ENCODE assay signal across 11 mouse cellular contexts in the genomic region with DNA sequence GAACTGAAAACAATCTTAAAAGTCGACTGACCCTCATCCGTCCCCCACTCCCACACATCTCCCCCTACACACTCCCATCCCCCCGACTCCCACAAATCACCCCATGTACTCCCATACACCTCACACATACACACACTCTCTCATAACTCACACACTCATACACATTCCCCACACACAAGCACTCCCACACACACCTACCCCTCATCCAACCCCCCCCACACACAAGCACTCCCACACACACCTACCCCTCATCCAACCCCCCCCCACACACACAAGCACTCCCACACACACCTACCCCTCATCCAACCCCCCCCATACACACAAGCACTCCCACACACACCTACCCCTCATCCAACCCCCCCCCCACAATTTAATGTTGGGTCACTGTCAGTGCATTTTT. TPM values are rescaled to one million over a fixed set of nuclear protein-coding genes. Genes with fewer than 3 reads are reported as not detected.
DNase-seq lines count a peak whose midpoint lies in the region; ATAC-seq lines count a peak whose summit lies in the region.
"Had no signal": no experiment of that assay in that cellular context is flagged by ENCODE, and none has a peak within 500 bp of the region (broad histone marks: within the 10 kb centered on the region; RNA-seq: fewer than 3 reads in every experiment).

No protein-coding gene starts in this region.

- DNase-seq in limb, embryonic 11.5 days (ENCODE audit: low spot score): no peak
- no peak for DNase-seq in limb, embryonic 10.5 days (ENCODE audit: low spot score)
- no peak for DNase-seq in forebrain, embryonic 14.5 days (ENCODE audit: low spot score)
- DNase-seq in left cerebral cortex, postnatal 10 days (ENCODE audit: extremely low spot score in 1 of 2, low spot score in 2 of 2): no peak
- DNase-seq in embryo, embryonic 11 days: no peak
- DNase-seq: heart, adult 18-20 months; lung, embryonic 14.5 days had no signal

- intact Hi-C loops in left cerebral cortex, postnatal 10 days (cut with DNase I): no loop called here

- no peaks in the 10 kb centered on the region for H3K9me3 ChIP-seq in limb, embryonic 11.5 days (ENCODE audit: control insufficient read depth, low read length)
- no peaks in the 10 kb centered on the region for H3K9me3 ChIP-seq in limb, embryonic 10.5 days (replicated peaks)
- no peaks in the 10 kb centered on the region for H3K9me3 ChIP-seq in forebrain, embryonic 14.5 days (replicated peaks; ENCODE audit: control insufficient read depth, low read length)
- no peaks in the 10 kb centered on the region for H3K9me3 ChIP-seq in limb, embryonic 15.5 days
- H3K9me3 ChIP-seq: G1E had no signal

- H3K36me3 ChIP-seq in limb, embryonic 11.5 days (ENCODE audit: control insufficient read depth, insufficient read depth, low read length): peaks cover 3% of the 10 kb centered on the region; the same call in 1 of the 2 replicates
- peaks cover 87% of the 10 kb centered on the region for H3K36me3 ChIP-seq in limb, embryonic 10.5 days
- H3K36me3 ChIP-seq in forebrain, embryonic 14.5 days (ENCODE audit: control insufficient read depth, insufficient read depth, low read length): peaks cover 39% of the 10 kb centered on the region
- peaks cover 36% of the 10 kb centered on the region for H3K36me3 ChIP-seq in limb, embryonic 15.5 days

- peak; percentile 73 for ATAC-seq in limb, embryonic 11.5 days (ENCODE audit: insufficient number of reproducible peaks, low FRiP score, low TSS enrichment, low read depth)
- ATAC-seq in forebrain, embryonic 14.5 days: 0 out of 2 replicates have a peak, but pooled peaks have one; percentile 18
- ATAC-seq in limb, embryonic 15.5 days (ENCODE audit: insufficient number of reproducible peaks, low FRiP score, low TSS enrichment, low read depth): 0 out of 2 replicates have a peak, but pooled peaks have one; percentile 55
- ATAC-seq in neutrophil, adult 5-6 weeks (ENCODE audit: extremely low read depth, insufficient number of reproducible peaks, low FRiP score, poor library complexity, severe bottlenecking): 0 out of 2 replicates have a peak, but pooled peaks have one; percentile 30
- ATAC-seq: inflammation-experienced regulatory T-cells, adult 6 months had no signal

- no peak overlapping the region for H3K4me2 ChIP-seq in limb, embryonic 11.5 days (ENCODE audit: low read depth, severe bottlenecking)
- no peak overlapping the region for H3K4me2 ChIP-seq in forebrain, embryonic 14.5 days (ENCODE audit: low read length)
- H3K4me2 ChIP-seq in limb, embryonic 15.5 days: no peak overlapping the region
- H3K4me2 ChIP-seq: lung, embryonic 14.5 days had no signal

- H3K4me1 ChIP-seq in limb, embryonic 11.5 days (ENCODE audit: control insufficient read depth, insufficient read depth, low read length): no peaks in the 10 kb centered on the region
- no peaks in the 10 kb centered on the region for H3K4me1 ChIP-seq in limb, embryonic 10.5 days
- H3K4me1 ChIP-seq in forebrain, embryonic 14.5 days (ENCODE audit: control insufficient read depth, insufficient read depth, low read length): no peaks in the 10 kb centered on the region
- no peaks in the 10 kb centered on the region for H3K4me1 ChIP-seq in limb, embryonic 15.5 days

- H3K9ac ChIP-seq in limb, embryonic 11.5 days (ENCODE audit: low read length): no peak overlapping the region
- no peak overlapping the region for H3K9ac ChIP-seq in forebrain, embryonic 14.5 days (ENCODE audit: low read length)
- H3K9ac ChIP-seq in limb, embryonic 15.5 days: no peak overlapping the region
- H3K9ac ChIP-seq: lung, embryonic 14.5 days had no signal

- H3K27me3 ChIP-seq in limb, embryonic 11.5 days (ENCODE audit: control insufficient read depth, insufficient read depth, low read length): no peaks in the 10 kb centered on the region
- no peaks in the 10 kb centered on the region for H3K27me3 ChIP-seq in limb, embryonic 10.5 days (ENCODE audit: low read depth, poor library complexity, severe bottlenecking)
- no peaks in the 10 kb centered on the region for H3K27me3 ChIP-seq in forebrain, embryonic 14.5 days (replicated peaks; ENCODE audit: control insufficient read depth, insufficient read depth, low read length)
- no peaks in the 10 kb centered on the region for H3K27me3 ChIP-seq in limb, embryonic 15.5 days

- H3K4me3 ChIP-seq in limb, embryonic 11.5 days (ENCODE audit: low read depth, low read length): no peak overlapping the region
- no peak overlapping the region for H3K4me3 ChIP-seq in limb, embryonic 10.5 days
- no peak overlapping the region for H3K4me3 ChIP-seq in forebrain, embryonic 14.5 days (ENCODE audit: low read depth, low read length)
- no peak overlapping the region for H3K4me3 ChIP-seq in limb, embryonic 15.5 days

- WGBS in limb, embryonic 11.5 days: 100% methylated on average over 3 of the region's 3 CpGs
- WGBS in limb, embryonic 10.5 days: 90% methylated on average over 3 of the region's 3 CpGs
- 98% methylated on average over 3 of the region's 3 CpGs for WGBS in forebrain, embryonic 14.5 days
- 90% methylated on average over 3 of the region's 3 CpGs for WGBS in limb, embryonic 15.5 days

- H3K27ac ChIP-seq in limb, embryonic 11.5 days (replicated peaks; ENCODE audit: low read depth, low read length): no peak overlapping the region
- H3K27ac ChIP-seq in limb, embryonic 10.5 days: no peak overlapping the region
- H3K27ac ChIP-seq in forebrain, embryonic 14.5 days (ENCODE audit: low read depth, low read length): no peak overlapping the region
- no peak overlapping the region for H3K27ac ChIP-seq in limb, embryonic 15.5 days

RNA-seq across cellular contexts. Expression of gene Jmy, which starts 59.4 kb away (rescaled TPM):
- 4.2 TPM in 2 replicates for polyA plus RNA-seq in limb, embryonic 11.5 days (2014; fragmentation: Nextera tagmentation; extraction: Ambion mirVana)
- polyA plus RNA-seq in limb, embryonic 10.5 days (2016; fragmentation: Nextera tagmentation; extraction: Ambion mirVana): 4.2 and 5.7 TPM in 2 replicates
- 7.2 and 9.3 TPM in 2 replicates for polyA plus RNA-seq in forebrain, embryonic 14.5 days (2014; fragmentation: Nextera tagmentation; extraction: Ambion mirVana)
- polyA plus RNA-seq in limb, embryonic 15.5 days (2015; fragmentation: Nextera tagmentation; extraction: Ambion mirVana): 4.6 and 5.7 TPM in 2 replicates
- total RNA-seq in neutrophil, adult 5-6 weeks (2017): 10.0 and 10.6 TPM in 2 replicates
- total RNA-seq in left cerebral cortex, postnatal 10 days (2021): 10 to 100 TPM; 37.8 to 40.7 TPM

Comparison
In these comparisons a context has a peak if more than half of its experiments do, and no peak if none do; other contexts are left out.
1. ATAC-seq: peak in every context shown above with its lines; median percentile 73 in limb, embryonic 11.5 days; 55 in limb, embryonic 15.5 days; 30 in neutrophil, adult 5-6 weeks; 18 in forebrain, embryonic 14.5 days.